Mouse (Mus musculus) liver, embryonic 15.5 days (tissue): Measurements from ENCODE around the gene Sox18. TPM values are rescaled to one million over a fixed set of nuclear protein-coding genes. Genes with fewer than 3 reads are reported as not detected.

Experiments
- ATAC-seq: fragments of 200-750 bp; cut with Nextera tagmentation; 2 replicates; pipeline ENCODE4 v1.8.0; 2017; ENCODE audit warnings: moderate number of reproducible peaks, mild to moderate bottlenecking, moderate library complexity; ENCODE audit not compliant: insufficient read depth
- H3K27ac ChIP-seq: fragments of 300-500 bp; sonication (generic); replicated peaks from 2 replicates; pipeline ENCODE4 v1.5.1; 2015; ENCODE audit warnings: mild to moderate bottlenecking, inconsistent platforms
- H3K27me3 ChIP-seq: fragments of 300-500 bp; sonication (generic); 2 replicates; pipeline ENCODE4 v1.6.1; 2015; ENCODE audit warnings: mild to moderate bottlenecking, inconsistent platforms
- H3K36me3 ChIP-seq: fragments of 300-500 bp; sonication (generic); replicated peaks from 2 replicates; pipeline ENCODE4 v1.6.1; 2015; ENCODE audit warnings: moderate library complexity, mild to moderate bottlenecking, inconsistent platforms
- H3K4me1 ChIP-seq: fragments of 300-500 bp; sonication (generic); replicated peaks from 2 replicates; pipeline ENCODE4 v1.6.1; 2015; ENCODE audit warnings: inconsistent platforms
- H3K4me2 ChIP-seq: fragments of 300-500 bp; sonication (generic); 2 replicates; pipeline ENCODE4 v1.6.1; 2015; ENCODE audit warnings: moderate library complexity, mild to moderate bottlenecking, inconsistent platforms
- H3K4me3 ChIP-seq: fragments of 300-500 bp; sonication (generic); replicated peaks from 2 replicates; pipeline ENCODE4 v1.5.1; 2015; ENCODE audit warnings: mild to moderate bottlenecking, inconsistent platforms
- H3K9ac ChIP-seq: fragments of 300-500 bp; sonication (generic); 2 replicates; pipeline ENCODE4 v1.6.1; 2015; ENCODE audit warnings: moderate library complexity, mild to moderate bottlenecking, inconsistent platforms
- H3K9me3 ChIP-seq: fragments of 300-500 bp; sonication (generic); replicated peaks from 2 replicates; pipeline ENCODE4 v1.6.1; 2016; ENCODE audit warnings: inconsistent platforms
- WGBS: fragments of 180-500 bp; shearing (Covaris S2); methylation state at CpG from one replicate; pipeline ENCODE4 v1.1.7; 2015; ENCODE audit warnings: mixed read lengths; ENCODE audit not compliant: insufficient replicate concordance; 5-methylcytosine and 5-hydroxymethylcytosine counted together
- polyA plus RNA-seq: library from polyadenylated mRNA; unstranded; fragments of >200 nt; fragmentation: Nextera tagmentation; extraction: Ambion mirVana; gene quantifications from 2 replicates; pipeline ENCODE4 v1.2.1, GENCODE M21; 2015

The Sox18 gene
- polyA plus RNA-seq, 1 experiment from 2014 or later = 6.7 TPM

DNA sequence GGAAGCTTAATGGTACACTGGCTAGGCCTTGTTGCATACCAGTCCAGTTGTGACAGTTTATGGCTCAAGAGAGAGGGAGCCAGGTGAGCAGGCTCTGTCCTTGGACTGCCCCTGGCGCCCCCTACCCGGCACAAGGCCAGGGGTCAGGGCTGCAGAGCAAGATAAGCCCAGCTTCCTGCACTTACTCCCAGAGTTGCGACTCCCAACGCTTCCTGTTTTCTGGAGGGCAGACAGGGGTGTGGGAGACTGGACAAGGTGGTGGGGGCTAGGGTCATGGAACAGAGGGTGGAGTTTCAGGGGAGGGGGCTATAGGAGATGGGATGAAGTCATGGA lies 8.2 kb downstream of the Sox18 start:
- Histone ChIP-seq H3K36me3 (no peaks in the 10 kb centered on the region), H3K27me3 (peaks cover 5% of the 10 kb centered on the region; the same call in 1 of the 2 replicates), H3K4me2 (no peak overlapping the region), H3K9me3 (no peaks in the 10 kb centered on the region), H3K4me1 (peaks cover 23% of the 10 kb centered on the region), H3K4me3 (no peak overlapping the region), H3K27ac (0 out of 2 replicates have a peak overlapping the region, but pooled peaks have one; percentile 6), H3K9ac (no peak overlapping the region)
- 6% methylated on average over 4 of the region's 4 CpGs for WGBS
- 0 out of 2 replicates have a peak, but pooled peaks have one; percentile 19 for ATAC-seq

DNA sequence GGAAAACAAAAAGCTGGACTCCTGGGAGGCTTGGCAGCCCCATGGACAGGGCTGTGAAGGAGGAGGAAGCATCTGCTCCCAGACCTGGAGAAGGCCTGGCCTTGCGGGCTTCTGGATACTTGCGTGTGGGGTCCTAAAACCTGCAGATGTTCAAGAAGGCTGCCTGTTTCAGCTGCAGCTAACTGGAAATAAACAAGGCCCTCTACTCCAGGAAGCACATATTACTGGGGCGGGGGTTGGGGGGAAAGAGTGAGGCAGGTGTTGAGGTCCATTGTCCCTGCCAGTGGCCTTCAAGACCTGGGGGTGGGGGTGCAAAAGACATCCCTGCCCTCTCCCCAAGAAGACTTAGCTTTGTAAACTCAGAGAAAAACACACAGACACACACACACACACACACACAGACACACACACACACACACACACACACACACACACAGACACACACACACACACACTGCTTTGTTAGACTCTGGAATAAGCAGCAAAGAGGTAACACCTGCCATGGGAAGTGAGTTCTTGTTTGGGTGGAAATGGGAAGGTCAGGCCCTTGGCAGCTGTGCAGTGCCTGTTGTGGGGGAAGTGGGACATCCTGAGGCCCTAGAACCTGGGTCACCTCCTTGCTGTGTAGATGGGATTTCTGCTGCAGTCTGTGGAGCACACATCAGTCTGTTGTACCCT lies 8.7 kb downstream of the Sox18 start:
- ATAC-seq = no peak
- Histone ChIP-seq H3K9me3 (no peaks in the 10 kb centered on the region), H3K4me2 (no peak overlapping the region), H3K4me1 (peaks cover 23% of the 10 kb centered on the region), H3K9ac (no peak overlapping the region), H3K36me3 (no peaks in the 10 kb centered on the region), H3K4me3 (no peak overlapping the region), H3K27me3 (no peaks in the 10 kb centered on the region), H3K27ac (0 out of 2 replicates have a peak overlapping the region, but pooled peaks have one; percentile 6)
- 71% methylated on average over 3 of the region's 3 CpGs for WGBS

DNA sequence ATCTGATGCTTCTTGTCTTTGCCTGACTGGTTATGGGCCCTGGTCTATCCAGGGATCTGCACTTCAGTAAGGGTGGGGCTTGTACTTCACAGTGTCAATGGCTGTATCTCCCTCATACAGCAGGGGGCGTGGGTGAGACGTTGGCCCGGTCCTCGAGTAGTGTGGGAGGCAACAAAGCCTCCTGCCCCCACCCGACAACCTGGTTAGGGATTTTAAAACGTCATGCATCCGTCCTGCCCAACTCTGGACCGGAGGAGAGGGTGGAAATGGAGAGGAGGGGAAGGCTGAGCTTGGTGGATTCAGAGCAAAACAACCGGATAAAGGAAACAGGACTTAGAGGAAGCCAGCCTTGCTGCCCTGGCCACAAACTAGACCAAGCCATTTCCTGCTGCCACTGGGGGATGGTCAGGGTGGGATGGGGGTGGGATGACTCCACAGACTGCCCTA lies 11.8 kb downstream of the Sox18 start:
- no peaks in the 10 kb centered on the region for H3K9me3 ChIP-seq
- peaks cover 23% of the 10 kb centered on the region for H3K4me1 ChIP-seq
- no peak overlapping the region for H3K4me3 ChIP-seq
- no peak overlapping the region for H3K9ac ChIP-seq
- WGBS = 2% methylated on average over 9 of the region's 9 CpGs
- peak overlapping the region; percentile 35 for H3K4me2 ChIP-seq
- H3K27ac ChIP-seq = no peak overlapping the region
- H3K27me3 ChIP-seq = no peaks in the 10 kb centered on the region
- peaks cover 21% of the 10 kb centered on the region for H3K36me3 ChIP-seq
- ATAC-seq = peak; percentile 69

DNA sequence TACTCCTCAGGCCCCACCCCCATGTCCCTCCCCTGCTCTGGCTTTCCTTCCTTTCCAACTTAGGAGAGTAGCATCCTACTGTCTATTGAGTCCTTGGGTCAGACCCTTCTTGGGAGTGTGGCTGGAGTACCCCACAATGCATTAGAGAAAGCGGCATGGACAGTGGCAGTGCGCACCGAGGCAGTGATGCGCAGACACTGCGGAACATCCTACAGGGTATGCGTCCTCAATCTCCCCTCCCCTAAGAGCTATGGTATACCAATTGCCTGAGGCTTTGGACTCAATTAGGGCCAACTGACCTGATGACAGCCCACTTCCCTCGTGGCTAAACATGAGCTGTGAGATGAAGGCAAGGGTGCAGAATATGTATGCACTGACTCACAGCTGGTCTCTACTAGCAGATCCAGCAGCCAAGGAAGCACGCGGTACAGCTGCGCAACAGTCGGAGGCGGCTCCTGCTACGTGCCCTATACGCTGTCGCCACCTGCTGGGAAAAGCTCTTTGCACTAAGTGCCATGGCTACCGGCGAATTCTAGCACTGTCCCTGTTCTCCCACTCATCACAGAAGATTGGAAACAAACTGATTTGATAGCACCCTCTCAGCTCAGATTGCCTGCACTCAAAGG lies 12.4 kb downstream of the Sox18 start:
- peaks cover 26% of the 10 kb centered on the region for H3K36me3 ChIP-seq
- ATAC-seq = peak; percentile 54
- H3K9ac ChIP-seq = no peak overlapping the region
- peaks cover 23% of the 10 kb centered on the region for H3K4me1 ChIP-seq
- H3K27me3 ChIP-seq = no peaks in the 10 kb centered on the region
- no peak overlapping the region for H3K4me2 ChIP-seq
- no peak overlapping the region for H3K27ac ChIP-seq
- H3K9me3 ChIP-seq = no peaks in the 10 kb centered on the region
- WGBS = 30% methylated on average over 17 of the region's 17 CpGs
- H3K4me3 ChIP-seq = no peak overlapping the region

DNA sequence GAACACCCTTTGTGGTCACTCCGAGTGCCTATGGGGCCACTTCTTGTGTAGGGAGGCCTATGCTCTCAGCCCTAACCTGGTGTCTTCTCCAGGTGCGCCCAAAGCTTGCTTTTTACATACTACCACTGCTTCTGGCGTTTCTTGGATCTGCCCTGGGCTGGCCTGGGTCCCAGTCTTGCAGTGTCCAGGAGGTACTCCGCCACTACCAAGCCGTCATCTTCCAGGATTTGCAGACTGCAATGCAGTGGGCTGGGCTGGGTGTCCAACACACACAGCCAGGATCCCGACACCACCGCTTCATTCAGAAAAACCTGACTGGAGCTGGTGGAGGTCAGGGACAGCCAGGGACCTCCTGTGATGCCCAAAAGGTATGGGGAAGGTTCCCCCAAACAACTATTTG lies 12.9 kb downstream of the Sox18 start:
- no peak for ATAC-seq
- WGBS = 70% methylated on average over 7 of the region's 7 CpGs
- H3K4me3 ChIP-seq = no peak overlapping the region

DNA sequence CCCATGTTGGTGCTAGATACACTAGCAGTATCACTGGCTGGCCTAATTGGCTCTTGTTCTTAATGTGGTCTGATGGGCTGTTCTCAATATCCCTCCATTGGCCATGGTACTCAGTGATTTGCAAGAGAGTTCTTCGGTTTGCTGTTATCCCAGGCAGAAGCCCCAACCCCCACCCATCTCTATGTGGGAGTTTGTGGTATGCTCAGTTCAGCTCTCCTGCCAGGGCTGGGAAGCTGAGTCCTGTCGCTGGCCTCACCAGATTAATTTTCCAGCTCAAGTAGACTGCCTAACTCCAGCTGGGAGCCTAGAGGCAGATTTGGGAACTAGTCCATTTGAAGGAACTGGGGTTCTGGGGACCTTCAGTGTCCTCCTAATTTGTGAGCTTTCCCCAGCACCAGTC lies 14.0 kb downstream of the Sox18 start:
- peaks cover 19% of the 10 kb centered on the region for H3K4me1 ChIP-seq
- peaks cover 42% of the 10 kb centered on the region for H3K36me3 ChIP-seq
- no peak overlapping the region for H3K4me3 ChIP-seq
- no peaks in the 10 kb centered on the region for H3K27me3 ChIP-seq
- no peak for ATAC-seq
- no peak overlapping the region for H3K27ac ChIP-seq
- H3K4me2 ChIP-seq = no peak overlapping the region
- WGBS = 74% methylated on average over 2 of the region's 2 CpGs
- H3K9me3 ChIP-seq = no peaks in the 10 kb centered on the region
- no peak overlapping the region for H3K9ac ChIP-seq

More for the DNA sequence above, 12.9 kb downstream of the Sox18 start:
- H3K27ac ChIP-seq = no peak overlapping the region
- peaks cover 31% of the 10 kb centered on the region for H3K36me3 ChIP-seq
- H3K9ac ChIP-seq = no peak overlapping the region
- no peaks in the 10 kb centered on the region for H3K9me3 ChIP-seq
- no peaks in the 10 kb centered on the region for H3K27me3 ChIP-seq
- peaks cover 23% of the 10 kb centered on the region for H3K4me1 ChIP-seq
- H3K4me2 ChIP-seq = no peak overlapping the region

- Histone ChIP-seq H3K27me3 (no peaks in the 10 kb centered on the region), H3K36me3 (peaks cover 49% of the 10 kb centered on the region), H3K4me1 (peaks cover 19% of the 10 kb centered on the region), H3K9ac (no peak within 1 kb of the TSS), H3K9me3 (no peaks in the 10 kb centered on the region), H3K4me3 (no peak within 1 kb of the TSS), H3K27ac (no peak within 1 kb of the TSS), H3K4me2 (no peak within 1 kb of the TSS)
- WGBS = 67% methylated on average over 3 of the region's 3 CpGs
- ATAC-seq = no peak
Observed at GRCm38 (mm10) chr2:181656734-181657133, 14.7 kb downstream of the Sox18 start, which contains the start of gene Gm29797. TSS of gene Gm29797 (plus strand) at chr2:181657034.

DNA sequence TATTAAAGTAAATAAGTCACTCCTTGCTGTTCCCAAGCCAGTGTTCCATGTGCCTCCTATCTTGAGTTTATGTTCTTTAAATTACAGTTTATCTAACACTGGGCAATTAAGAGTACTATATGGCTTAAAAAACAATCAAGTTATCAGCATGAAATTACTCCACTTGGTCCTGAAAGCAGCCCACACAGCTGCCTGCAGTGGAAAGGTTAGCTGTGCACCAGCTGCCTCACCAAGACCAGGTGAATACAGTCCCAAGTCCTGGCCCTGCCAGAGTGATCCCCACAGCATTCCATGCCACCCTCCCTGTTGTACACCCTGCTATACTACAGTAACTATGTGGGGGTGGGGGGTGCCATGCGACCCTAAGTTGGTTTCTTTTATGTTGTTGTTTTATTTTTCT lies 17.9 kb downstream of the Sox18 start:
- Histone ChIP-seq H3K27me3 (no peaks in the 10 kb centered on the region), H3K9ac (no peak overlapping the region), H3K9me3 (no peaks in the 10 kb centered on the region), H3K4me2 (no peak overlapping the region), H3K27ac (no peak overlapping the region), H3K4me1 (0 out of 2 replicates have a peak, but pooled peaks cover 3% of the 10 kb centered on the region), H3K4me3 (no peak overlapping the region), H3K36me3 (peaks cover 80% of the 10 kb centered on the region)
- ATAC-seq = no peak
- WGBS = 65% methylated on average over 1 of the region's 1 CpGs

GRCm38 (mm10) chr2:181653065-181653464 lies 18.4 kb downstream of the Sox18 start:
- Histone ChIP-seq H3K27ac (no peak overlapping the region), H3K9me3 (no peaks in the 10 kb centered on the region), H3K4me1 (no peaks in the 10 kb centered on the region), H3K4me3 (no peak overlapping the region), H3K9ac (no peak overlapping the region), H3K36me3 (peaks cover 85% of the 10 kb centered on the region), H3K4me2 (no peak overlapping the region), H3K27me3 (no peaks in the 10 kb centered on the region)
- no peak for ATAC-seq

DNA sequence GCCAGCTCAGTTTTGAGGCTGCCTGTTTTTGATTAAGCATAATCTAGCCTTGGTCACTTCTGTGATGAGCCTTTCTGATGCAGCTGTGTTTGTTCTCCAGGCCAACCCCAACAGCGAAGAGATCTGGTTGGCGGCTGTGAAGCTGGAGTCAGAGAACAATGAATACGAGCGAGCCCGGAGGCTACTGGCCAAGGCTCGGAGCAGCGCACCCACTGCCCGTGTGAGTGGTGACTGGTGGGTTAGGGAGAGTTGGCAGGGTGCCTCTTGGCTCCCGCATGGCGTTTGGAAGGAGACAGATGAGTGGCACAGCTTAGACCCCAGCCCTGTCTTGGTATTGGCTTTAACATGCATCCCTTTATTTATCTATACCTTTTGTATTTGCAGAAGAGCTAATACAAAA lies 22.5 kb downstream of the Sox18 start:
- H3K36me3 ChIP-seq = peaks cover 91% of the 10 kb centered on the region
- no peak for ATAC-seq
- no peak overlapping the region for H3K4me3 ChIP-seq
- H3K27ac ChIP-seq = no peak overlapping the region
- WGBS = 90% methylated on average over 10 of the region's 10 CpGs
- H3K9me3 ChIP-seq = no peaks in the 10 kb centered on the region
- no peaks in the 10 kb centered on the region for H3K27me3 ChIP-seq
- H3K4me2 ChIP-seq = no peak overlapping the region
- H3K9ac ChIP-seq = no peak overlapping the region
- H3K4me1 ChIP-seq = no peaks in the 10 kb centered on the region

- ATAC-seq = no peak
- H3K36me3 ChIP-seq = peaks cover 90% of the 10 kb centered on the region
- H3K4me3 ChIP-seq = no peak overlapping the region
- no peaks in the 10 kb centered on the region for H3K9me3 ChIP-seq
- no peaks in the 10 kb centered on the region for H3K4me1 ChIP-seq
- no peak overlapping the region for H3K9ac ChIP-seq
- H3K4me2 ChIP-seq = no peak overlapping the region
- H3K27ac ChIP-seq = no peak overlapping the region
- no peaks in the 10 kb centered on the region for H3K27me3 ChIP-seq
- 82% methylated on average over 6 of the region's 6 CpGs for WGBS
Observed at GRCm38 (mm10) chr2:181646626-181647472, 24.6 kb downstream of the Sox18 start.
